Mouse (Mus musculus) ES-Bruce4 (cell line): Measurements from ENCODE around the gene Cobl.

Experiments
- CTCF ChIP-seq: IDR thresholded peaks from one replicate; pipeline ENCODE4 v1.8.1; 2011; ENCODE audit warnings: low read depth, low read length
- POLR2A ChIP-seq: IDR thresholded peaks from one replicate; pipeline ENCODE4 v1.8.1; 2011; ENCODE audit warnings: low read length; ENCODE audit not compliant: insufficient read depth

DNA sequence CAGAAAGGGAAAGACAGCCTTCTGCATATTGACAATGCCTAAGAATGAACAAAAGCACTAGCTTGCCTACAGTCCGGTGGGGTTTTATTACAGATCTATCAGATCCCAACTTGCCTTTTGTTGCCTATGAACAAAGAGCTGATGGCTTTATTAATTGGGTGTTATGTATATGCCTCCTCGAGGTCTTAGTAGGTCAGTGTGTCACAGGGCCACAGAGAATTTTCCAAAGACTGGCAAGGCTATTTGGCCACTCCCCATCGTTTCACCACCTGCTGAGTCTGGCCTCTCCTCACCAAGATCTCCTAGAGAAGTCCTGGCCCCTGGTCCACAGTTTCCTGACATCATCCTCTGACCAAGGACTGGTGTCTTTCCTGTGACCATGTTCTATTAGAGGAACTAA is 83.7 kb downstream of the Cobl start:
- TF ChIP-seq CTCF (no peak), POLR2A (no peak)
